Mouse (Mus musculus) liver, embryonic 12.5 days (tissue): Measurements from ENCODE around the gene Pms2. TPM values are rescaled to one million over a fixed set of nuclear protein-coding genes. Genes with fewer than 3 reads are reported as not detected.

Experiments
- ATAC-seq: fragments of 200-750 bp; cut with Nextera tagmentation; 2 replicates; pipeline ENCODE4 v1.8.0; 2017; ENCODE audit warnings: moderate number of reproducible peaks, mild to moderate bottlenecking, moderate library complexity
- H3K27ac ChIP-seq: fragments of 300-500 bp; sonication (generic); 2 replicates; pipeline ENCODE4 v1.5.1; 2016; ENCODE audit warnings: mild to moderate bottlenecking
- H3K27me3 ChIP-seq: fragments of 300-500 bp; sonication (generic); replicated peaks from 2 replicates; pipeline ENCODE4 v1.6.1; 2016; ENCODE audit warnings: mild to moderate bottlenecking, moderate library complexity
- H3K36me3 ChIP-seq: fragments of 300-500 bp; sonication (generic); 2 replicates; pipeline ENCODE4 v1.6.1; 2016; ENCODE audit warnings: mild to moderate bottlenecking, moderate library complexity
- H3K4me1 ChIP-seq: fragments of 300-500 bp; sonication (generic); 2 replicates; pipeline ENCODE4 v1.6.1; 2016
- H3K4me2 ChIP-seq: fragments of 300-500 bp; sonication (generic); 2 replicates; pipeline ENCODE4 v1.6.1; 2016; ENCODE audit warnings: mild to moderate bottlenecking, moderate library complexity
- H3K4me3 ChIP-seq: fragments of 300-500 bp; sonication (generic); 2 replicates; pipeline ENCODE4 v1.5.1; 2016; ENCODE audit warnings: mild to moderate bottlenecking, moderate library complexity
- H3K9ac ChIP-seq: fragments of 300-500 bp; sonication (generic); 2 replicates; pipeline ENCODE4 v1.6.1; 2016; ENCODE audit warnings: mild to moderate bottlenecking, moderate library complexity
- H3K9me3 ChIP-seq: fragments of 300-500 bp; sonication (generic); replicated peaks from 2 replicates; pipeline ENCODE4 v1.6.1; 2016; ENCODE audit warnings: mild to moderate bottlenecking, moderate library complexity
- WGBS: fragments of 180-500 bp; shearing (Covaris S2); methylation state at CpG from one replicate; pipeline ENCODE4 v1.1.7; 2016; ENCODE audit not compliant: insufficient replicate concordance; 5-methylcytosine and 5-hydroxymethylcytosine counted together
- polyA plus RNA-seq: library from polyadenylated mRNA; unstranded; fragments of >200 nt; fragmentation: Nextera tagmentation; extraction: Ambion mirVana; gene quantifications from 2 replicates; pipeline ENCODE4 v1.2.1, GENCODE M21; 2016

Gene Pms2
- polyA plus RNA-seq, 1 experiment from 2014 or later, result 24.8 TPM

GRCm38 (mm10) chr5:143936156-143936555 is 26.4 kb downstream of the Pms2 start:
- Histone ChIP-seq H3K27me3 (no peaks in the 10 kb centered on the region), H3K4me3 (no peak overlapping the region), H3K4me1 (peaks cover 7% of the 10 kb centered on the region; the same call in 1 of the 2 replicates), H3K9ac (no peak overlapping the region), H3K9me3 (no peaks in the 10 kb centered on the region), H3K27ac (no peak overlapping the region), H3K36me3 (peaks cover 14% of the 10 kb centered on the region), H3K4me2 (no peak overlapping the region)
- 78% methylated on average over 9 of the region's 9 CpGs for WGBS
- ATAC-seq, result no peak

- 18% methylated on average over 10 of the region's 10 CpGs for WGBS
- no peaks in the 10 kb centered on the region for H3K9me3 ChIP-seq
- no peak overlapping the region for H3K4me2 ChIP-seq
- ATAC-seq, result no peak
- H3K4me1 ChIP-seq, result peaks cover 7% of the 10 kb centered on the region; the same call in 1 of the 2 replicates
- H3K27ac ChIP-seq, result no peak overlapping the region
- H3K36me3 ChIP-seq, result no peaks in the 10 kb centered on the region
- no peaks in the 10 kb centered on the region for H3K27me3 ChIP-seq
- no peak overlapping the region for H3K4me3 ChIP-seq
- no peak overlapping the region for H3K9ac ChIP-seq
Measured at GRCm38 (mm10) chr5:143941588-143941987, 31.8 kb downstream of the Pms2 start.

GRCm38 (mm10) chr5:143943231-143944125 is 33.7 kb downstream of the Pms2 start:
- no peak overlapping the region for H3K9ac ChIP-seq
- H3K4me1 ChIP-seq, result no peaks in the 10 kb centered on the region
- no peak overlapping the region for H3K27ac ChIP-seq
- H3K4me3 ChIP-seq, result no peak overlapping the region
- no peaks in the 10 kb centered on the region for H3K9me3 ChIP-seq
- 72% methylated on average over 14 of the region's 14 CpGs for WGBS
- ATAC-seq, result no peak
- no peaks in the 10 kb centered on the region; the same call in 1 of the 2 replicates for H3K27me3 ChIP-seq
- H3K36me3 ChIP-seq, result no peaks in the 10 kb centered on the region
- no peak overlapping the region for H3K4me2 ChIP-seq

GRCm38 (mm10) chr5:143948361-143948760 is 38.6 kb downstream of the Pms2 start:
- H3K9me3 ChIP-seq, result no peaks in the 10 kb centered on the region
- H3K4me1 ChIP-seq, result no peaks in the 10 kb centered on the region
- no peak overlapping the region for H3K4me3 ChIP-seq
- no peaks in the 10 kb centered on the region; the same call in 1 of the 2 replicates for H3K27me3 ChIP-seq
- H3K4me2 ChIP-seq, result no peak overlapping the region
- H3K27ac ChIP-seq, result no peak overlapping the region
- ATAC-seq, result no peak
- no peak overlapping the region for H3K9ac ChIP-seq
- WGBS, result 77% methylated on average over 12 of the region's 12 CpGs
- H3K36me3 ChIP-seq, result no peaks in the 10 kb centered on the region

GRCm38 (mm10) chr5:143950016-143950415 is 40.3 kb downstream of the Pms2 start:
- H3K9me3 ChIP-seq, result no peaks in the 10 kb centered on the region
- H3K4me2 ChIP-seq, result no peak overlapping the region
- 40% methylated on average over 5 of the region's 5 CpGs for WGBS
- no peak overlapping the region for H3K4me3 ChIP-seq
- H3K27ac ChIP-seq, result no peak overlapping the region
- H3K9ac ChIP-seq, result no peak overlapping the region
- H3K4me1 ChIP-seq, result no peaks in the 10 kb centered on the region
- H3K36me3 ChIP-seq, result no peaks in the 10 kb centered on the region
- no peak for ATAC-seq
- no peaks in the 10 kb centered on the region; the same call in 1 of the 2 replicates for H3K27me3 ChIP-seq

GRCm38 (mm10) chr5:143957101-143957500 is 47.3 kb downstream of the Pms2 start:
- WGBS, result 76% methylated on average over 6 of the region's 6 CpGs

GRCm38 (mm10) chr5:143959551-143959950 is 49.8 kb downstream of the Pms2 start:
- Histone ChIP-seq H3K4me1 (no peaks in the 10 kb centered on the region), H3K36me3 (no peaks in the 10 kb centered on the region), H3K27me3 (no peaks in the 10 kb centered on the region), H3K4me3 (no peak overlapping the region), H3K4me2 (no peak overlapping the region), H3K27ac (no peak overlapping the region), H3K9ac (no peak overlapping the region), H3K9me3 (no peaks in the 10 kb centered on the region)
- no peak for ATAC-seq
- WGBS, result 83% methylated on average over 11 of the region's 11 CpGs

More at GRCm38 (mm10) chr5:143957101-143957500, 47.3 kb downstream of the Pms2 start:
- Histone ChIP-seq H3K27ac (no peak overlapping the region), H3K27me3 (no peaks in the 10 kb centered on the region), H3K9ac (no peak overlapping the region), H3K4me1 (no peaks in the 10 kb centered on the region), H3K9me3 (no peaks in the 10 kb centered on the region), H3K4me3 (no peak overlapping the region), H3K4me2 (no peak overlapping the region), H3K36me3 (no peaks in the 10 kb centered on the region)
- ATAC-seq, result no peak

GRCm38 (mm10) chr5:143961176-143961575 is 51.4 kb downstream of the Pms2 start:
- Histone ChIP-seq H3K9me3 (no peaks in the 10 kb centered on the region), H3K27me3 (no peaks in the 10 kb centered on the region), H3K4me3 (no peak overlapping the region), H3K27ac (no peak overlapping the region), H3K9ac (no peak overlapping the region), H3K36me3 (no peaks in the 10 kb centered on the region), H3K4me1 (no peaks in the 10 kb centered on the region), H3K4me2 (no peak overlapping the region)
- ATAC-seq, result no peak
- WGBS, result 88% methylated on average over 7 of the region's 8 CpGs

- H3K4me1 ChIP-seq, result no peaks in the 10 kb centered on the region
- no peak overlapping the region for H3K4me3 ChIP-seq
- no peaks in the 10 kb centered on the region for H3K36me3 ChIP-seq
- no peak overlapping the region for H3K27ac ChIP-seq
- 67% methylated on average over 12 of the region's 12 CpGs for WGBS
- no peak overlapping the region for H3K4me2 ChIP-seq
- no peak overlapping the region for H3K9ac ChIP-seq
- ATAC-seq, result no peak
- H3K9me3 ChIP-seq, result no peaks in the 10 kb centered on the region
- no peaks in the 10 kb centered on the region for H3K27me3 ChIP-seq
Measured at GRCm38 (mm10) chr5:143965586-143966345, 56.0 kb downstream of the Pms2 start.

GRCm38 (mm10) chr5:143966671-143967070 is 56.9 kb downstream of the Pms2 start:
- 78% methylated on average over 12 of the region's 12 CpGs for WGBS
- no peaks in the 10 kb centered on the region for H3K36me3 ChIP-seq
- no peak overlapping the region for H3K4me2 ChIP-seq
- H3K27me3 ChIP-seq, result no peaks in the 10 kb centered on the region
- H3K4me1 ChIP-seq, result no peaks in the 10 kb centered on the region
- no peaks in the 10 kb centered on the region for H3K9me3 ChIP-seq
- H3K27ac ChIP-seq, result no peak overlapping the region
- no peak for ATAC-seq
- no peak overlapping the region for H3K4me3 ChIP-seq
- H3K9ac ChIP-seq, result no peak overlapping the region

GRCm38 (mm10) chr5:143972628-143973027 is 62.9 kb downstream of the Pms2 start:
- H3K4me2 ChIP-seq, result no peak overlapping the region
- 17% methylated on average over 3 of the region's 3 CpGs for WGBS
- H3K27me3 ChIP-seq, result no peaks in the 10 kb centered on the region
- H3K9ac ChIP-seq, result no peak overlapping the region
- H3K9me3 ChIP-seq, result no peaks in the 10 kb centered on the region
- no peak overlapping the region for H3K27ac ChIP-seq
- peaks cover 55% of the 10 kb centered on the region for H3K4me1 ChIP-seq
- no peak for ATAC-seq
- no peak overlapping the region for H3K4me3 ChIP-seq
- no peaks in the 10 kb centered on the region for H3K36me3 ChIP-seq
